Mouse (Mus musculus) liver (tissue): Measurements from ENCODE around the gene Stn1.

Experiments
- DNase-seq: peaks from one replicate; pipeline ENCODE4 v3.0.0-alpha.2; 2020; ENCODE audit warnings: mixed read lengths

The Stn1 gene

DNA sequence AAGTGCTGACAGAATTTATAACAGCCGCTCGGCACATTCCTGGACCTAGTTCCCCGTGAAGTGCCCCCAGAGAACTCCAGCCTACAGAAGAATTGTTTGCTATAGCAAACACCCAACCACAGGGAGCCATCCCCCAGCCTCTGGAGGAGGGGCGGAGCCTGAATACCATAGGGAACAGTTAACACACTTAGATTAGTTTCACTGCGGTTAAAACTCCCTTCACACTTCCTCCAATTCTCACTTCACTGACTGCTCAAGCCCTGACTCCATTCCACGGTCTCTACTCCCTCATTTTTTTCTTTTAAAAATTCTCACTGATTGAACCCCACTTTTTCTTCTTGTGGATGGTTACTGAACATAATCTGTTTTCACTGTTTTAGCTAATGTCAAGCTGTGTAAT lies 1.5 kb upstream of the Stn1 start:
- DNase-seq: peak; percentile 68

DNA sequence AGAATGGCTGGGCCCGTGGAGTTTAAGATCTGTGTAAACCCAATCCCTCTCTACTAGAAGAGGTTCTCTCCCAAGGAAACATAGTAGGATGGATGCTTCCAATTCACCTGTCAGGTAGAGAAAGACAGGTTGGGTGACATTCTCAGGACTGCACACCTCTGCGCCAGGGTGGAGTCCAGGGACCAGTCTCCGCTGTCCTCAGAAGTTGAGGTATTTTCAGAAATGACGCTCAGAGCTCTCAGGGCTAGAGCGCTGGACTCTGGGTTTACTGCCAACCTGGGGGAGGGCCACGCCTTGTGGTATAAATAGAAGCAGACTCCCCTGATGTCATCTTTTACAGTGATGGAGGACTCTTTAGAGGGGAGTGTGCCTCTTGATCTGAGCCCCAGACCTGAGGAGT lies 572 bp upstream of the Stn1 start:
- no peak for DNase-seq

DNA sequence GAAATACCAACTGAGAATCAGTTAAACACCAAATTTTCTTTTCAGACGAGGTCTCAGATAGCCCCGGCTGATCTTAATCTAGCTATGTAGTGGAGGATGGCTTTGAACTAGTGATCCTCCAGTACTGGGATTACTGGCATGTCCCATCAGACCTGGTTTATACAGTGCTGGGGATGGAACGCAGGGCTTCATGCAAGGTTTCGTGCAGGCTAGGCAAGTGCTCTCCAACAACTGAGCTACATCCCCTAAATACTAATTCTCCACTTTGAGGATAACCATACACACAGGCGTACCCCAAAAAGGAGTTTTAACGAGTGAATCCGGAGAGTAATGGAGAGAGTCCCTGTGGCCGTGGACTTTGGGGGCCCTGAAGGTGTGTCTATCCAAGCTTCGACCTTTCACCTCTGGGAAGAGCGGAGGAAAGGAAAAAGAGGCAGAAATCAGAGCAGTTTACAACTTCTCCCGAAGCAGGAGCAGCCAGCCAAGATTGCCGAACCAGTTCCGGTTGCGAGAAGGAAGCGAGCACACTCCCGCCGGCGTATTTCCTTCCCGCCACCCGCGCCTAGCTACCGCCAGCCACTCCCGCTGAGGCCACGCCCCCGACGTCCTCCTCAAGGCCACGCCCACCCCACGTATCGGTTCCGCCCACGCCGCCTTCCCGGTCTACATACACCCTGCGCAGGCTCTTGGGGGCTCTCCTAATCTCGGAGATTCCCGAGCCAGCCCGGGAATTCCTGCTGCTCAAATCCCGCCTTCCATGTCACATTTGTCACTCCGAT lies 597 bp downstream of the Stn1 start:
- peak; percentile 99 for DNase-seq

DNA sequence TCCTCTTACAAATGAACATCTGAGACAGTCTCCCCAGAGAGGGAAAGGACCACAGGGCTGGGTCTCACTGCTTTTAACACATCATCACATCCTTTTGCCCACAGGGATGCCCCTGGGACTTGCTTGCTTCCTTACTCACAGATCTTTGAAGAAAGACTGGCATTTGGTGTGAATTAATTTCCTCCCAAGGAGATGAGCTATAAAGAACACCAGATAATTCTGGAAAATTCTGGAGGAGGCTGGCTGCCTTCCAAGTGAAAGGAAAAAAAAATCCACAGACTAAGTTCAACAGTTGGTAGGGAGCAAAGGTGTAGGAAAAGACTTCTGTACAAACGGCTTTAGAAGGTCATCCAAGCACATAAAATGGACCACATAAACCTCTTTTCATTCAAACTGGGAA lies 3.2 kb downstream of the Stn1 start:
- DNase-seq: no peak

DNA sequence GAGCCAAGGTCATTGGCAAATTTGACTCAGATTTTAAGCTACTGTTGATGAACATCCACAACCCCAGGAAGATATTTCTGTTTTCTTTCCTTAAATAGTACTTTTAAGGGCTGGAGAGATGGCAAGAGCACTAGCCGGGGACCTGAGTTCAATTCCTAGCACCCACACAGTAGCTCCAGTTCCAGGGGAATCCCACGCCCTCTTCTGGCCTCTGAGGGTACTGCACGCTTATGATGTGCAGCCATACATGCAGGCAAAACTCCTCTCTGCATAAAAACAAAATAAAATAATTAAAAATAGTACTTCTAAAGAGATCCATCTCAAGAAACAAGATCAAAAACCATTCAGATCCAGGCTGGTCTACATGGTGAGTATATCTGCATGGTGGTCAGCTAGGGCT lies 4.9 kb downstream of the Stn1 start:
- no peak for DNase-seq

DNA sequence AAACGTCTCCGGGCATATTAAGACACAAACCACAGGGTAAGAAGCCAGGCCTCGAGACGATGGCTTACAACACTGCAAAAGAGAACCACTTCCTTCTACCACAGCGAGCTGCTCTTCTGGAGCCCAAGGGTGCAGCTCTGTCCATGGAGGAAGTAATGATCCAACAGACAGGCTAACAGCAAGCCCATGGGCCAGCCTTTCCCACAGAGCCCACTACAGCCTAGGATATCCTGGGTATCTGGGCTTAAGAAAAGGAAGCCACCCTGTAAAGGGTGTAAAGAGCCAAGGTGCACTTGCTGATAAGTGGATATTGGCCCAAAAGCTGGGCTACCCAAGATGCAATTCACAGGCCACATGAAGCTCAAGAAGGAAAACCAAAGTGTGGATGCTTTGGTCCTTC lies 6.0 kb downstream of the Stn1 start:
- DNase-seq: peak; percentile 51

DNA sequence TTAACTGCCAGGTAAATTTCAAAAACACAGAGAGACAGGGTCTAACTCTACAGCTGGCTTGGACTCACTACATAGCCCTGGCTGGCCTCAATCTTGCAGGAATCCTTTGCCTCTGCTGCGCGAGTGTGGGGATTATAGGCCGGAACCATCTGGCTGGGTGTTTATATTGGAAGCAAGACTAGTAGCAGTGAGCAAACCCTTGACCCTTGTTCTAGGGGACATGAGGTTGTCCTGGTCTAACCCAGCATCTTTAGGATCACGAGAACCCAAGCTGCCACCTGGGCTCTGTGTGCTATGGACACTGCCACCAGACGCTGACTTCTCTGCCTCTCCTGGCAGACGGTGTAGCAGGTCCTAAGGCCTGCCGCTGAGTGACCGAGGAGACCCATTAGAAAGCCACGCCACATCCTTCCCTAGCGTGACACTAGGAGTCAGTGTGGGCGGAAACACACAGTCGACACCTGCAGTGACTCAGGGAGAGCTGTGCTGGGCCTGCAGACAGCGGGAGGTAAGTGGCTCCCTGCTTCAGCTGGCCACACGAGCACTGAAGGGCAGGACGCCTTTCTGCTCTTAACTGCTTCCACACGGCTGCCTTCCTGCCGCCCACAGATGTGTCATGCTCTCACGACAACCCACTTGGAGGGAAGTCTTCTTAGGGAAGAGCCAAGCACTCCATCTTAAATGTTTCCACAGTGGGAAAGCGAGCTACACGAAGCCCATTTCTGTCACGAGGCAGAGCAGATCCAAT lies 10.9 kb downstream of the Stn1 start:
- DNase-seq: no peak

DNA sequence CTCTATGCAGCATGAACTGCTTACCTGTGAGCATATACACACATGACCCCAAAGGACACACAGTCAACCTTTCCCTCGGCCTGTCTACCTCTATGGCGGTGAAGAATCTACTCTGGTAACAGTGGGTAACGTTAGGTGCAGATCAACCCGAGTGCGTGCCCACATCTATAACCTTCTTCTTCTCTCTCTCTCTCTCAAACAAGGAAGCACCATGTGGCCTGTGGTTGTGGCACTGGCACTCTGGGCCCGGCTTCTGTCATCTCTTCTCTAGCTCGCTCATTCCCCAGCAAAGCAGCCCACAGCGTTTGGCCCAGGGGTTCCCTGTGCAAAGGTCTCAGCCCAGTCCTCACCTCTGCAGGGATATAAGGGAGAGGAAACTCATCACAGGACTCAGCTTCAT lies 12.4 kb downstream of the Stn1 start:
- DNase-seq: no peak

DNA sequence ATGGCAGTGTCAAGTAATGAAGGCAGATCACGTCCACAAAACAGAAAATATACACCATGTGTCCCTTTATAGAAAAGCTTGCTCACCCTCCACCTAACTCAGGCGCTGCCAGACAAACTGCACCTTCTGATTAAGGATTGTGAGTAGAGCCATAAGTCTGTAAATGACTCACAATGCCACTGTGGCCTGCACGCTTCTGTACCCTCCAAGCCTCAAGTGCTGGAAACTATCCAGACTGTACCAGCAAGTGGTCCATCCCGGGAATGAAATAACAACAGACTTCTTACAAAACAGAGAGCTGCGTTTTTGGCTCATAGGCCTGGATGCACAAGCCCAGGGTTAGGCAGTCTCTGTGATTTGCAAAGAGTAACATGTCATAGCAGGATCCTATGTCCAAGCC lies 15.9 kb downstream of the Stn1 start:
- no peak for DNase-seq

DNA sequence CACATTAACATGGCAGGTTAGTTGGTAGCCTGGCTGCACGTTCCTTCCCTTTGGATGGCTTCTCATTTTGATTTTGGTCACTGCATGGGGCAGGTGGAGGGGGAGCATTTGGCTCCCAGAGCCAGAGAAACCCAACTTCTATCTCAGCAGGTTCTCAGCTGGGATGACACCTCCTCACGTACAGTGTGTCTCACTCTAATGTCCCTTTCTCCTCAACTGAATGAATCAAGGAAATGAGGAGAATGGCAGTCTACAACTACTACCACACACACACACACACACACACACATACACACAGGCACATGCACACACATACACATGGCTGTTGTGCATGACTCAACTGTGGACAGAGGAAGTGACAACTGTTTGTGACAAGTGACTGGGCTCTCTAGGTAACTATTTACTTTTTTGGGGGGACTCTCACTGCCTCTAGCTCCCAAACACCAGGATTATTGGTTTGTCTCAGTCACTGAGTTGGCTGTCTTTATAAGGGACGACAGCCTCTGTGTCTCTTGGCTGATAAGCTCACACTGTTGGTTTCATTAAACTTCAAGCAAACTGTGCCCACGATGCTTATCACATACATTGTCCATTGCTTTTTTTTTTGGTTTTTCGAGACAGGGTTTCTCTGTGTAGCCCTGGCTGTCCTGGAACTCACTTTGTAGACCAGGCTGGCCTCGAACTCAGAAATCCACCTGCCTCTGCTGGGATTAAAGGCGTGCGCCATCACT lies 18.0 kb downstream of the Stn1 start:
- DNase-seq: no peak

DNA sequence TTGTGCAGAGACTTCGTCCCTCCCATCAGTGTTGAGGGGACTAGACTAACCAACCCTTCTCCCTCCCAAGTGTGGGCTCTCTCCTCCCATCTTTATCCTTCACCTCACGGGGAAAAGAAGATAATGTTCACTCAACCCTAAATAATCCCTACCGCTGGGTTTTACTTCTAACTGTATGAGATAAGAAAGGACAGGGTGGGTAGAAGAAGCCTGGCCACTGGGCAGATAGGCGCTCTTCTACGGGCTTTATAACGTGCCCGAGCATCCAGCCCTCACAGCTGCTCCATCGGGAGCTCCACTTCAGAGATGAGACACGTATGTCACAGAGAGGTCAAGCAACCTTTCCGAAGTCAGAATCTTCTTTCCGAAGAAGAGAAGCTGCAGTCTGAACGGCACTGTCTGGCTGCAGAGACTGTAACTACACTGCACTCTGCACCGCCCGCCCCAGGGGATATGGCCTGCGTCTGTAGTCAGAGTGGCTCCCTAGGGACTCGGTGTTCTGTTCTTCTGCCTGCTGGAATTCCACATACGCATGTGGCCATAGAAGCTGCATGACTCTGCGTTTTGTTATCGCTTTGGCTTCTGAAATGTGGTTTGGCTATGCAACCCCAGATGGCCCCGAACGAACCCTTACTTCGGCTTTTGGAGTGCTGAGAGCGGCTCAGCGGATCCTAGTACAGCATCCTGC lies 18.7 kb downstream of the Stn1 start:
- peak; percentile 59 for DNase-seq

DNA sequence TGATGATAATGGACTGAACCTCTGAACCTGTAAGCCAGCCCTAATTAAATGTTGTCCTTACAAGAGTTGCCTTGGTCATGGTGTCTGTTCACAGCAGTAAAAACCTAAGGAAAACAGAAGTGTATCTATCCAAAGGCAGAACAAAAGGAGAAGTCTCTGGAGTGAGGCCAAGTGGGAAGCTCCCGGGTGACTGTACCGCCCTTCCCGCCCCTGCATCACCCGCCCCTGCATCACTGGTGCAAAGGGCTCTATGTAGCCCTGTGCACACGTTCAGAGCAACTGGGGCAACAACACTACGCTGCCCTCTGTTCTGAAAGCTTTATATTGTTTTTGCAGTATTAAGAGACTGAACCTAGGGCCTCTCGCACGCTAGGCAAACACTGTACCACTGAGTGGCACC lies 19.7 kb downstream of the Stn1 start:
- peak; percentile 24 for DNase-seq

DNA sequence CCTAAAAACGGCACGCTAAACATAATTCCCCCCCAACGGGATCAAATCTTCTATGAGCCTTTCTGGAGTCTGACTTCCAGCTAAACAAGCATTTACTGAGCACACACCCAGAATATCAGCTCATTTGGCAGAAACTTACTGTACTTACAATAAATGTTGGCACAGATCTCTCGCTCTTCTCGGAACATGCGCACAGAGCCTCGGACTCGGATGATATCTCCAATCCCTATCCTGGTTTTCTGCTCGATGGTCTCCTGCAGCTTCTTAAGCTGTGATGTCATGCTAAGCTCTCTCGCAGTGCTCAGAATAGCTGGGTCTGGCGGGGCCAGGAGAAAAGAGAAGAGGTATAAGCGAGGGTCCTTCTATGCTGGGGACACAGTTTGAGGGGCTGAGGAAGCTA lies 20.4 kb downstream of the Stn1 start:
- DNase-seq: no peak

DNA sequence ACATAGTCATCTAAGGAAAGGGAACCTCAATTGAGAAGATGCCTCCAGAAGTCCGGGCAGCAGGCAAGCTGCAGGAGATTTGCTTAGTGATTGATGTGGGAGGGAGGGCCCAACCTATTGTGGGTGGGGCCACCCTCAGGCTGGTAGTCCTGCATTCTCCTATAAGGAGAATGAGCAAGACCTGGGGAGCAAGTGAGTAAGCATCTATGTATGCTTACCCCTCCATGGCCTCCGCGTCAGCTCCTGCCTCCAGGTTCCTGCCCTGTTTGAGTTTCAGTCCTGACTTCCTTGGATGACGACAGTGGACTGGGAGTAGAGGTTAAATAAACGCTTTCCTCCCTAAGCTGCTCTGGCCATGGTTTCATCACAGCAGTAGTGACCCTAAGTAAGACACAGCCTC lies 22.2 kb downstream of the Stn1 start:
- DNase-seq: no peak

DNA sequence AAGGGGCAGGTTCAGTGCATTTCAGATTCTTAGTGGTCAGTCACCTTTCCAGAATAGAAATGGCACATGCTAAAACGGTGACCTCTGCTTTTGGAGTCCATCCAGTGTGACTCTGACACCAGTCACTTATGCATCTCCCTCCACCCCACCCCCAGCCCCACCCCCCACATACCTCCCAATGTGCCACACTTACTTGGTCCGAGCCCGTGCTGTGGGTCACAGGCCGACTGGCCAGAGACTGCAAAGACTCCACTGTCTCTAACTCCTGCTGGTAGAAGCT lies 23.7 kb downstream of the Stn1 start:
- no peak for DNase-seq

DNA sequence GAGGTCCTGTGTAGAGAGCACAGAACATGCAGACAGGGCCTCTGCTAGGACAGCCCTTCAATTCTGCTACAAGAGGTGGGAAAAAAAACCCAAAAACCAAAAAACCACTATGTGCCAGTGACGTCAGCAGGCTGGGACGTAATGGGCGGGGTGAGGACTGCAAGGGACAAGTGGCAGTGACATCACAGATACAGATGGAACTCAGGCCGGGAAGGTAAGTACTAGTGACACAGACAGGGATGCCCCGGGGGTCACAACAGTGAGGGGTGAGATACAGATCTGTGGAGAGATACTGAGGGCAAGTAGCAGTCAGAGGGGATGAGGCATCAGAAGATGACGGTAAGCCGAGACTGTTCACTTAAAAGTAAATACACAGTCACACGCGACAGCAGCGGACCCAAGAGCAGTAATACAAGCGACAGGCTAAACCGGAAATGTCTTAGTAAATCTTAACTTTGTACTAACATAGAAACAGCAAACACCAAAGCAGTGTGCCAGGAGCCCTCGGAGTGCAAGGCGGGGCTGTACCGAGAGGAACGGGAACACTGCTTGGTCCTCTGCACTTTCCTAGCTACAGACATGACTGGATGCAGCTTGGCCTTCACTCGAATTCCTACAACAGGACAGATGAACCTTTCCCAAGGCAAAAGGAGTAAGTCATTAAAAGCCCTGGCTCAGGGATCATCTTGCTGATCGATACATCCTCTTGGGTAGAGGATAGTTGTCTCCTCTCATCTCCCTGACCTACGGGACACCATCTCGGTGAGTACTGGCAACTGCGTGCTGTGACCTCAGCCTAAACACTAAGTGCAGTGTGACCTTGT lies 24.3 kb downstream of the Stn1 start:
- no peak for DNase-seq

DNA sequence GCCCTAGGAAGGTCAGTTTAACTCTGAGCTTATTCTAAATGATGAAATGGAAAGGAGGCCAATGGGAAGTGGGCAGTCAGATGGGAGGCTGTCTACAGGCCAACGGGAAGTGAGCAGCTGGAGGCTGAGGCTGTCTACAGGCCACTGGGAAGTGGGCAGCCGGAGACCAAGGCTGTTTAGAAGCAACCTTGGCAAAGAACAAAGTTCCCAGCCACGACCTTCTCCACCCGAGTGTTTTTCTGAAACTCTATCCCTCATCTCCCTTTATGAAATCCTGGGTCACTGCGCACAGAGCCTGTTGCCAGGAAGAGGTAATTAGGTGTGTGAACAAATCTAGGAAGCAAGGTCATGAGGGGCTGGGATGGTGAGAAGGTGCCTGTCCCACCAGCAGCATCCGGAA lies 25.3 kb downstream of the Stn1 start:
- peak; percentile 28 for DNase-seq

DNA sequence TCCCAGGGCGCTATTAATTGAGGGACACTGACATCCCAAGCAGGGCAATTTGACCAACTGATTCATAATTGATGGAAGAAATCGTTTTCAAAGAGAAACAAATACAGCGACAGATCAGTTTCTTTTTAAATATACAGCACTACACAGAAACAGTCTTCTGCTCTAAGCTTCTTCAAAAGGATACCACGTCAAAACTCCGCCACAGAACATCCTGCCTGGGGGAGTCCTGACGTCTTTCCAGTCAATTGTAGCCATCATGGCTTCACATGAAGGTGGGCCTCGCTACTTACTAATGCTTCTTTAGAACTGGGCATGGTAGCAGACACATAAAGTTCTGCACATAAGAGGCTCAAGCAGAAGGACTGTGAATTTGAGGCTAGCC lies 26.0 kb downstream of the Stn1 start:
- DNase-seq: no peak

DNA sequence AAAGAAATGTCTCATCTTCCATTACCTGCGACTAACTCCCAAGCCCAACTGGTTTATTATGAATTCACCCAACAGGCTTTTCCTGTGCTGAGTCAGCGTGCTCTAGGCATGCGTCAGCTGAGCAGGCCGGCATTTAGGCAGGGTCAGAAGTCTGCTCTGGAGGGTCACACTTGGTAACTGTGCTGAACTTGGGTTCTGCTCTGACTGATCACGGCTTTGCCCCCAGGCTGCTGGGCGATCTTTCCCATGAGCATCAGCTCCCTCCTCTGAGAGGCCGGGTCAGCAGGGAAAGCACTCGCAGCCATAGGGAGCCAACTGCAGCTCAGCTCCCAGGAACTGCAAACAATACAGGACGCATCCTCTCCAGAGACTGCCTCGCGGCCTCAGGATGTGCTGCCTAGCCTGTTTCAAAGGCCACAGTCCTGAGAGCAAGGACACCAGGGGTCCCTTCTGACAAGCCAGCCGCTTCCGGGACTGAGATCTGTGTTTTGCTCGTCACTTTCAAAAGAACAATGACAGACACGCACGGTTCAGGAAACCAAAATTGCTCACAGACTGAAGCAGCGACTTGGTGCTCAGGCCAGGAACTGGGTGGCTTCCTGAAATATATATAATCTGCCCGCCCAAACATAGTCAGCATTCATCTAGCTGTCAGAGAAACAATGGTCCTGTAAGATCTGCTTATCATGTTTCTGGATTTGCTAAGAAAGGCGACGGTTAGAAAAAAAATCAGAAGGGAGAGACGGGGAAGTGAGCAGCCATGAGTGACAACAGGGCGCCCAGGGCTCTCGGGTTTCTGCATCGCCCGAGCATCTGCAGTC lies 26.6 kb downstream of the Stn1 start:
- peak; percentile 48 for DNase-seq

DNA sequence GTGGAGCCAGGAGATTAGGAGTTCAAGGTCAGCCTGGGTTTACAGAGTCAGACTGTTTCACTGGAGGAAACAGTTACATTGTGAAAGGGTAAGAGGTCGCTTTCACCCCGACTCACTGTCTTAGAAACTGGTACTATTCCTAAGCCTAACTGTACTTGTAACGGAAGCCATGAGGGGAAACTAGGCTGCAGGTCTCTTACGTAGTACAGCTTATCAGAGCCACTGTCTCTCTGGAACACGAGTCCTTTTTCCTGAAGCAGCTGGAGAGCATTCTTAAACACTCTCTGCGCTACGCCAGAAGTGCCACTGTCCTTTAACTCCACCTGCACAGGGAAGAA lies 27.2 kb downstream of the Stn1 start:
- no peak for DNase-seq

DNA sequence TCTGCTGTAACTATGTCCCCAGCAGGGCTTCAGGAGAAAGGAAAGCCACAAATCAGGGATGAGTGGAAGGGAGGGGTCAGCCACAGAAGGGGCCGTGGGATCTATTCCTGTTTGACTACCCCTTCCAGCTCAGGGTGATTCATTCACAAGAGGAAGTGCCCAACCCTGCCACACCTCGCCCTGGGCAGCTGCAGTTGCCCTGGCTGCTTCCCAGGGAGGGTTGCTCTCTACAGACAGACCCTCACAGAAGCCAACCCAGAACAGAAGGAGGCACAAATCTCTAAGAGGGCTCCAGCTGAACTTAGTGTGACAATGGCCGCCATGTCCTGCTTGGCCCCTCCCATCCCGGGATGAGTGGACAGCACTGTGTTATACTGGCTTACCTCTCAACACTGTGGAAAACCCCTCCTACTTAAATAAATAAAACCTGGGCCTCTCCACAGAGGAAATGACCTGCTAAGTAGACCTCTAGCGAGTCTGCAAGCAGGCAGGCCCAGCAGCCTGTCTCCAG lies 28.5 kb downstream of the Stn1 start:
- peak; percentile 21 for DNase-seq

DNA sequence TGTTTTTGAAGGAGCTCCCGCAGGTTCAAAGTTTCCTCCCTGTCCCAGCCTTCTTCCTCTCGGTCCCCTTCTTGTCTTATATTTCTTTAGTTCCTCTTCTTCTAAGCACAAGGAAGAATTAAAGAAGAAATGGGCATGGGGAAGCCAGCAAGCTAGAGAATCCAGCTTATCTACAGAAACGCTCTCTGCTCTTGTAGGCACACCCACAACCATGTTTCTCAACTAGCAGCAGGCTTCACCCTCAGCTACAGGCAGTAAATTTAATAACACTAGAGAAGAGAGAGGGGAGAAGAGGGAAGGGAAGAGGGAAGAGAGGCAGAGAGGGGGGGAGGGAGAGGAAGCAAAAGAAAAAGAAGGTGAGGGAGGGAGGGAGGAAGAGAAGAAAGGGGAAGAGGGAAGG lies 29.1 kb downstream of the Stn1 start:
- peak; percentile 25 for DNase-seq
